Mouse (Mus musculus): ENCODE results near the gene Hip1r. TPM values are rescaled to one million over a fixed set of nuclear protein-coding genes. Genes with fewer than 3 reads are reported as not detected.

The Hip1r gene
- polyA plus RNA-seq, 1 experiment from 2014 or later: 31.2 TPM

DNA sequence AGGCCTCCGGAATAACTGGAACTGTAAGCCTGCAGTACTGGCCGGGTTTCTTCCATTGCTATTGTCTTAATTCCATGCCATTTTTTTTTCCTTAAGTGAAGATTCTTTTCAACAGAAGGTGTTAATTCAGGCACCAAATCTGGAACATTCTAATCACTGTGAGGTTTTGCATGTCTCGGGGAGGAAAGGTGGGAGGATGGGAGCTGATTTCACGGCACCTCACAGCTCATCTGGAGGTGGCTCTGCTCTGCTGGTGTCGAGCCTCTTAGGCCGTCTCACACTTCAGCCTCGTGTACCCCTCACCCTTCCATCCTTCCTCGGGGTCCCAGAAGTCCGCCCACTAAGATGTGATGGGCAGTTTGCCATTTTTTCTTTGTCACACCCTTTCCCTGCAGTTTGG, 67.7 kb downstream of the Hip1r start:
- Histone ChIP-seq H3K36me3 (ENCODE audit: control insufficient read depth, insufficient read depth, low read length) (no peaks in the 10 kb centered on the region), H3K4me3 (replicated peaks; ENCODE audit: low read length) (no peak overlapping the region), H3K4me1 (ENCODE audit: control insufficient read depth, insufficient read depth, low read length) (peaks cover 9% of the 10 kb centered on the region), H3K9me3 (replicated peaks; ENCODE audit: control insufficient read depth, low read length) (no peaks in the 10 kb centered on the region), H3K27me3 (ENCODE audit: control insufficient read depth, insufficient read depth, low read length) (no peaks in the 10 kb centered on the region), H3K4me2 (ENCODE audit: low read depth, low read length) (no peak overlapping the region), H3K27ac (ENCODE audit: low read length) (no peak overlapping the region), H3K9ac (ENCODE audit: low read length) (no peak overlapping the region)
- ATAC-seq (ENCODE audit: insufficient read depth, low FRiP score): no peak
- 64% methylated on average over 9 of the region's 9 CpGs for WGBS

GRCm38 (mm10) chr5:124043212-124043978, 70.0 kb downstream of the Hip1r start:
- Histone ChIP-seq H3K4me3 (replicated peaks; ENCODE audit: low read length) (no peak overlapping the region), H3K9me3 (replicated peaks; ENCODE audit: control insufficient read depth, low read length) (no peaks in the 10 kb centered on the region), H3K36me3 (ENCODE audit: control insufficient read depth, insufficient read depth, low read length) (no peaks in the 10 kb centered on the region), H3K27me3 (ENCODE audit: control insufficient read depth, insufficient read depth, low read length) (no peaks in the 10 kb centered on the region), H3K9ac (ENCODE audit: low read length) (peak overlapping the region; percentile 58; the same call in 1 of the 2 replicates), H3K4me2 (ENCODE audit: low read depth, low read length) (no peak overlapping the region), H3K27ac (ENCODE audit: low read length) (peak overlapping the region; percentile 88), H3K4me1 (ENCODE audit: control insufficient read depth, insufficient read depth, low read length) (peaks cover 26% of the 10 kb centered on the region)
- peak; percentile 67 for ATAC-seq (ENCODE audit: insufficient read depth, low FRiP score)
- 43% methylated on average over 10 of the region's 10 CpGs for WGBS

DNA sequence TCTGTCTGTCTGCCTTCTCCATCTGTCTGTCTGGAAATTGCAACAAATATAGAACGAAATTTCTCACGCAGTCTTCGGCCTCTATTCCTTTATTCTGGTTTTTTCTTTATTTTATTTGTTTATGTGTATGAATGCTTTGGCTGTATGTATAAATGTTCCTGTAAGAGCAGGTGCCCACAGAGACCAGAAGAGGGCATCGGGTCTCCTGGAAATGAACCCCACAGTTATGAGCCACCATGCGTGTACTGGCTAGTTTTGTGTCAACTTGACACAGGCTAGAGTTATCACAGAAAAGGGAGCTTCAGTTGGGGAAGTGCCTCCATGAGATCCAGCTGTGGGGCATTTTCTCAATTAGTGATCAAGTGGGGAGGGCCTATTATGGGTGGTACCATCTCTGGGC, 70.6 kb downstream of the Hip1r start:
- Histone ChIP-seq H3K4me2 (ENCODE audit: low read depth, low read length) (no peak overlapping the region), H3K4me1 (ENCODE audit: control insufficient read depth, insufficient read depth, low read length) (peaks cover 26% of the 10 kb centered on the region), H3K36me3 (ENCODE audit: control insufficient read depth, insufficient read depth, low read length) (no peaks in the 10 kb centered on the region), H3K4me3 (replicated peaks; ENCODE audit: low read length) (no peak overlapping the region), H3K27ac (ENCODE audit: low read length) (peak overlapping the region; percentile 88), H3K27me3 (ENCODE audit: control insufficient read depth, insufficient read depth, low read length) (no peaks in the 10 kb centered on the region), H3K9ac (ENCODE audit: low read length) (peak overlapping the region; percentile 58; the same call in 1 of the 2 replicates), H3K9me3 (replicated peaks; ENCODE audit: control insufficient read depth, low read length) (no peaks in the 10 kb centered on the region)
- 90% methylated on average over 5 of the region's 5 CpGs for WGBS
- ATAC-seq (ENCODE audit: insufficient read depth, low FRiP score): no peak

- Histone ChIP-seq H3K36me3 (ENCODE audit: control insufficient read depth, insufficient read depth, low read length) (no peaks in the 10 kb centered on the region), H3K4me3 (replicated peaks; ENCODE audit: low read length) (no peak overlapping the region), H3K9ac (ENCODE audit: low read length) (0 out of 2 replicates have a peak overlapping the region, but pooled peaks have one; percentile 1), H3K27me3 (ENCODE audit: control insufficient read depth, insufficient read depth, low read length) (no peaks in the 10 kb centered on the region), H3K9me3 (replicated peaks; ENCODE audit: control insufficient read depth, low read length) (no peaks in the 10 kb centered on the region), H3K4me2 (ENCODE audit: low read depth, low read length) (no peak overlapping the region), H3K27ac (ENCODE audit: low read length) (peak overlapping the region; percentile 49; the same call in 1 of the 2 replicates), H3K4me1 (ENCODE audit: control insufficient read depth, insufficient read depth, low read length) (peaks cover 38% of the 10 kb centered on the region)
- no peak for ATAC-seq (ENCODE audit: insufficient read depth, low FRiP score)
- 29% methylated on average over 11 of the region's 11 CpGs for WGBS
These were observed 72.1 kb downstream of the Hip1r start for GRCm38 (mm10) chr5:124045453-124046010.

DNA sequence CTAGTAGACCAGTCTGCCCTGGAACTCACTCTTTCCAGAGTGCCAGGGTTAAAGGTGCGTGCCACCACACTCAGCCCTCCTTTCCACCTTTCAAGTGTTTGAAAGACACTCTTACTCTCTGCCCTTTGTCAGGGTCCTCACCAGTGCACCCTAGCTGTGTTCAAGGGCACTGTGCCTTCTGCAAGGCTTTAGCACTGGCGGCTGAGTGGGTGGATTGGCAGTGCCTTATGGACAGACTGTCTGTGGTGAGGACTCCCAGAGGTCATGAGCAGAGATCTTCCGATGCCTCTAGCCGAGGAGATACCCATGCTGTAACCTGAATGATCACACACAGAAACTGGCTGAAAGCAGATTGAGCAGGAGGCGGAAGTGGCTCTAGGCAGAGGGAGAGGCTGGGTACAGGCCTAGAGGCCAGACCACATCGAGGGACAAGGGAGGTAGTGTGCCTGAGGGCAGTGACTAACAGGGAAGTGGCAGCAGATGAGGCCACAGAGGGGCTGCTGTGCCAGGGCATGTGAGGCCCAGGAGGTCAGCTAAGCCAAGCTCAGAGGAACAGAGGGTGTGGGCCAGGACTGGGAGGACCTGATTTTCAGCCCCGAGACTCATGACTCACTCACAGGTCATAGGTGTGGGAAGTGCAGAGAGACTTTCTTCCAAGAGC, 73.4 kb downstream of the Hip1r start:
- H3K9ac ChIP-seq (ENCODE audit: low read length): peak overlapping the region; percentile 58
- peaks cover 43% of the 10 kb centered on the region for H3K4me1 ChIP-seq (ENCODE audit: control insufficient read depth, insufficient read depth, low read length)
- 69% methylated on average over 7 of the region's 7 CpGs for WGBS
- no peaks in the 10 kb centered on the region for H3K9me3 ChIP-seq (replicated peaks; ENCODE audit: control insufficient read depth, low read length)
- no peak overlapping the region for H3K4me3 ChIP-seq (replicated peaks; ENCODE audit: low read length)
- H3K27me3 ChIP-seq (ENCODE audit: control insufficient read depth, insufficient read depth, low read length): no peaks in the 10 kb centered on the region
- no peak overlapping the region for H3K4me2 ChIP-seq (ENCODE audit: low read depth, low read length)
- H3K27ac ChIP-seq (ENCODE audit: low read length): peak overlapping the region; percentile 98
- H3K36me3 ChIP-seq (ENCODE audit: control insufficient read depth, insufficient read depth, low read length): no peaks in the 10 kb centered on the region
- peak; percentile 88 for ATAC-seq (ENCODE audit: insufficient read depth, low FRiP score)

DNA sequence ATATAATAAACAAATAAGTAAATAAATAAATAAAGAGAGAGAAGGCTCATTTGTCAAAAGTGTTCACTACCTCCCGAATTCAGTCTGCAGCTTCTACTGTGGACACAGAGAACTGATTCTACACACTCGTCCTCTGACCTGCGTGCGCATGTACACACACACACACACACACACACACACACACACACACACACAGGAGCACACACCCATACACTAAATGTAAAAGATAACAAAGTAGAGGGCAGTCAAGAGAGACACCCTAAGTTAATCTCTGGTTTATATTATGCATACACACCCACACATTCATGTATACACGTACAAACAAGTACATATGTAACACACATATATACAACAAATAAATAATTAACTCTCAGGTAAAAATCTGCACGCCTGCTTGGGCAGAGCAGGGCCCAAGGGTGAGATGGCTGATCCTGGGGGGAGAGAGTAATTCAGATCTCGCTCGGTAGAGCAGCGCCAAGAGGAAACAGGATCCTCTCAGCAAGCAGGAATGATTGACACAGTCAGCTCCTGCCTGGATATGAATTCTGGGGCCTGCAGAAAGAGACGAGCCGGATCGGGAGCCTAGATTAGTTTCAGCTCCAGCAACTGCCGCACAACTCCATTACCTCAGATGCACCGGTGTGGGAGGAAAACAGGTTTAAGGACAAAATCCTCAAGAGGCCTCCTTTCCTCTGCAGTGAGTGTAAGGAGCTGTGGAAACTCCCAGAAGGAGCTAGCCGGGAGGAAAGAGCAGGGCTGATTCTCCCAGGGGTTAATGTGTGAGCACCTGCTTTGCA, 76.0 kb downstream of the Hip1r start:
- H3K4me2 ChIP-seq (ENCODE audit: low read depth, low read length): peak overlapping the region; percentile 24; the same call in 1 of the 2 replicates
- H3K9me3 ChIP-seq (replicated peaks; ENCODE audit: control insufficient read depth, low read length): no peaks in the 10 kb centered on the region
- H3K4me3 ChIP-seq (replicated peaks; ENCODE audit: low read length): no peak overlapping the region
- H3K27ac ChIP-seq (ENCODE audit: low read length): peak overlapping the region; percentile 92
- H3K27me3 ChIP-seq (ENCODE audit: control insufficient read depth, insufficient read depth, low read length): no peaks in the 10 kb centered on the region
- peak overlapping the region; percentile 49 for H3K9ac ChIP-seq (ENCODE audit: low read length)
- no peaks in the 10 kb centered on the region for H3K36me3 ChIP-seq (ENCODE audit: control insufficient read depth, insufficient read depth, low read length)
- ATAC-seq (ENCODE audit: insufficient read depth, low FRiP score): no peak
- 60% methylated on average over 15 of the region's 15 CpGs for WGBS
- H3K4me1 ChIP-seq (ENCODE audit: control insufficient read depth, insufficient read depth, low read length): peaks cover 34% of the 10 kb centered on the region

DNA sequence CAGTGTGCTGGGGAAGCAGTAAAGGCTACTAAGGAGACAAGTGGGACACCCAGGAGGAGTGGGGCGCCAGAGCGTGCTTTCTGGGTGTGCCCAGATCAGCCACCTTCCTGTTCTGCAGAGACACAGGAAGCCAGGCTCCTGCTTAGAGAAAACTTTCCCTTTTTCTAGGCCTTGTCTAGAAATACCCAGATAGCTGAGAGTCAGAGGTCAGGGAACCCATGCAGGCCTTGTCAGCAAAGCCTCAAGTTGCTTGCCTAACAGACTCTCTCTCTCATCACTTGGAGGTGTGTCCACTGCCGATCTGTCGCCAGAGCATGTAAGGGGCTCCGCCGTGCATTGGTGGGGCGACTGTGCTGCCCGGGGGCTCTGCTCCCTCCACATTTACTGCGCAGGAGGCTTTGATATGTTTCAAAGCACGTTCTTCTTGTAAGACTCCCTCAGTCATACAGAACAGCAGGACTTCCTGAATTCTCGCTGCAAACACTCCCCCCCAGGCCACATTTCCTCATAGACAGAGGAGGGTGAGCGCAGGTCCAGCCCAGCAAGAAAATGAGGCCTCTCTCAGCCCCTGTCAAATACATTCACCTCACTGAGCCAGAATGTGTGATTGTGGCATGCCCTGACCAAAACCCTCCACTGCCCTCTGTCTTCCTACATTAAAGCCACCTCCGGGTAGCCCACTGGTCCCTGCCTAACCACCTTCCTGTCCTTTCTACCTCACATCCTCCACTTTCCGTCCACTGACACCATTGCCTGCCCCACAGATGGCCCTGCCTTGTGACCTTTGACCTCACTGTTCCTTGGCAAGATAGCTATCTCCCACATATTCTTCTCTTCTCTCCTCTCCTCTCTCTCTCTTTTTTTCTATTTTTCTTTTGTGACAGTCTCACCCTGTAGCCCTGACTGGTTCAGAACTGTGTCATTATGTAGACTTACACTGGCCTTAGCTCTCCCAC, 76.9 kb downstream of the Hip1r start:
- H3K4me1 ChIP-seq (ENCODE audit: control insufficient read depth, insufficient read depth, low read length): peaks cover 34% of the 10 kb centered on the region
- H3K4me3 ChIP-seq (replicated peaks; ENCODE audit: low read length): no peak overlapping the region
- no peak for ATAC-seq (ENCODE audit: insufficient read depth, low FRiP score)
- peak overlapping the region; percentile 92 for H3K27ac ChIP-seq (ENCODE audit: low read length)
- H3K9ac ChIP-seq (ENCODE audit: low read length): peak overlapping the region; percentile 49
- no peaks in the 10 kb centered on the region for H3K9me3 ChIP-seq (replicated peaks; ENCODE audit: control insufficient read depth, low read length)
- peak overlapping the region; percentile 24; the same call in 1 of the 2 replicates for H3K4me2 ChIP-seq (ENCODE audit: low read depth, low read length)
- no peaks in the 10 kb centered on the region for H3K27me3 ChIP-seq (ENCODE audit: control insufficient read depth, insufficient read depth, low read length)
- 41% methylated on average over 14 of the region's 14 CpGs for WGBS
- no peaks in the 10 kb centered on the region for H3K36me3 ChIP-seq (ENCODE audit: control insufficient read depth, insufficient read depth, low read length)

GRCm38 (mm10) chr5:124051899-124052491, 78.6 kb downstream of the Hip1r start:
- Histone ChIP-seq H3K4me2 (ENCODE audit: low read depth, low read length) (no peak overlapping the region; the same call in 1 of the 2 replicates), H3K9me3 (replicated peaks; ENCODE audit: control insufficient read depth, low read length) (no peaks in the 10 kb centered on the region), H3K27ac (ENCODE audit: low read length) (peak overlapping the region; percentile 53), H3K36me3 (ENCODE audit: control insufficient read depth, insufficient read depth, low read length) (no peaks in the 10 kb centered on the region), H3K27me3 (ENCODE audit: control insufficient read depth, insufficient read depth, low read length) (no peaks in the 10 kb centered on the region), H3K4me1 (ENCODE audit: control insufficient read depth, insufficient read depth, low read length) (peaks cover 29% of the 10 kb centered on the region), H3K4me3 (replicated peaks; ENCODE audit: low read length) (no peak overlapping the region), H3K9ac (ENCODE audit: low read length) (no peak overlapping the region; the same call in 1 of the 2 replicates)
- 61% methylated on average over 11 of the region's 11 CpGs for WGBS
- ATAC-seq (ENCODE audit: insufficient read depth, low FRiP score): peak; percentile 72

Data from stomach, embryonic 16.5 days (tissue).